Mouse (Mus musculus) embryonic facial prominence, embryonic 10.5 days (tissue): ENCODE data around the gene Ranbp10. TPM values are rescaled to one million over a fixed set of nuclear protein-coding genes. Genes with fewer than 3 reads are reported as not detected.

ENCODE experiments used
- DNase-seq: peaks from one replicate; pipeline ENCODE4 v3.0.0-alpha.2; 2017; ENCODE audit warnings: low spot score
- H3K27ac ChIP-seq: fragments of 300-500 bp; sonication (generic); replicated peaks from 2 replicates; pipeline ENCODE4 v1.5.1; 2016; ENCODE audit warnings: mild to moderate bottlenecking
- H3K27me3 ChIP-seq: fragments of 300-500 bp; sonication (generic); replicated peaks from 2 replicates; pipeline ENCODE4 v1.6.1; 2016; ENCODE audit warnings: low read depth, mild to moderate bottlenecking; ENCODE audit not compliant: poor library complexity, severe bottlenecking
- H3K36me3 ChIP-seq: fragments of 300-500 bp; sonication (generic); replicated peaks from 2 replicates; pipeline ENCODE4 v1.6.1; 2016; ENCODE audit warnings: mild to moderate bottlenecking, moderate library complexity
- H3K4me1 ChIP-seq: fragments of 300-500 bp; sonication (generic); 2 replicates; pipeline ENCODE4 v1.6.1; 2016
- H3K4me3 ChIP-seq: fragments of 300-500 bp; sonication (generic); 2 replicates; pipeline ENCODE4 v1.5.1; 2016; ENCODE audit warnings: mild to moderate bottlenecking, moderate library complexity
- H3K9me3 ChIP-seq: fragments of 300-500 bp; sonication (generic); 2 replicates; pipeline ENCODE4 v1.6.1; 2016; ENCODE audit warnings: mild to moderate bottlenecking
- WGBS: fragments of 180-500 bp; shearing (Covaris S2); methylation state at CpG from one replicate; pipeline ENCODE4 v1.1.7; 2016; 5-methylcytosine and 5-hydroxymethylcytosine counted together
- polyA plus RNA-seq: library from polyadenylated mRNA; unstranded; fragments of >200 nt; fragmentation: Nextera tagmentation; extraction: Ambion mirVana; gene quantifications from 2 replicates; pipeline ENCODE4 v1.2.1, GENCODE M21; 2016

Ranbp10 gene
- 11.4 and 12.1 TPM in 2 replicates for polyA plus RNA-seq

GRCm38 (mm10) chr8:105826861-105827848 lies at the start of gene Ranbp10, which contains the start of gene Tsnaxip1:
Gene Ranbp10, minus strand, starts transcription at chr8:105827350.
Gene Tsnaxip1, plus strand, starts transcription at chr8:105827731.
- H3K27ac ChIP-seq: peak within 1 kb of the TSS; percentile 91
- peak within 1 kb of the TSS; percentile 78 for H3K4me3 ChIP-seq
- DNase-seq: peak; percentile 96
- H3K36me3 ChIP-seq: peaks cover 37% of the 10 kb centered on the region
- no peaks in the 10 kb centered on the region for H3K27me3 ChIP-seq
- WGBS: under 1% methylated on average over 52 of the region's 52 CpGs
- peaks cover 20% of the 10 kb centered on the region for H3K4me1 ChIP-seq
- no peaks in the 10 kb centered on the region for H3K9me3 ChIP-seq

- H3K4me3 ChIP-seq: no peak overlapping the region
- no peaks in the 10 kb centered on the region for H3K27me3 ChIP-seq
- H3K4me1 ChIP-seq: no peaks in the 10 kb centered on the region
- peaks cover 95% of the 10 kb centered on the region for H3K36me3 ChIP-seq
- no peaks in the 10 kb centered on the region for H3K9me3 ChIP-seq
- DNase-seq: no peak
- WGBS: 91% methylated on average over 6 of the region's 6 CpGs
- no peak overlapping the region for H3K27ac ChIP-seq
These were observed 47.2 kb upstream of the Ranbp10 start for GRCm38 (mm10) chr8:105874301-105874700.

GRCm38 (mm10) chr8:105866364-105867029 lies 39.3 kb upstream of the Ranbp10 start:
- Histone ChIP-seq H3K4me1 (peaks cover 25% of the 10 kb centered on the region), H3K36me3 (peaks cover 92% of the 10 kb centered on the region), H3K4me3 (no peak overlapping the region), H3K27me3 (no peaks in the 10 kb centered on the region), H3K9me3 (no peaks in the 10 kb centered on the region), H3K27ac (no peak overlapping the region)
- no peak for DNase-seq
- 84% methylated on average over 6 of the region's 6 CpGs for WGBS

GRCm38 (mm10) chr8:105861951-105862350 lies 34.8 kb upstream of the Ranbp10 start:
- H3K4me3 ChIP-seq: peak overlapping the region; percentile 99
- H3K9me3 ChIP-seq: no peaks in the 10 kb centered on the region
- peak overlapping the region; percentile 99; the same call in 1 of the 2 replicates for H3K27ac ChIP-seq
- peaks cover 55% of the 10 kb centered on the region for H3K4me1 ChIP-seq
- peak; percentile 15 for DNase-seq
- peaks cover 66% of the 10 kb centered on the region for H3K36me3 ChIP-seq
- WGBS: 3% methylated on average over 1 of the region's 1 CpGs
- no peaks in the 10 kb centered on the region for H3K27me3 ChIP-seq

DNA sequence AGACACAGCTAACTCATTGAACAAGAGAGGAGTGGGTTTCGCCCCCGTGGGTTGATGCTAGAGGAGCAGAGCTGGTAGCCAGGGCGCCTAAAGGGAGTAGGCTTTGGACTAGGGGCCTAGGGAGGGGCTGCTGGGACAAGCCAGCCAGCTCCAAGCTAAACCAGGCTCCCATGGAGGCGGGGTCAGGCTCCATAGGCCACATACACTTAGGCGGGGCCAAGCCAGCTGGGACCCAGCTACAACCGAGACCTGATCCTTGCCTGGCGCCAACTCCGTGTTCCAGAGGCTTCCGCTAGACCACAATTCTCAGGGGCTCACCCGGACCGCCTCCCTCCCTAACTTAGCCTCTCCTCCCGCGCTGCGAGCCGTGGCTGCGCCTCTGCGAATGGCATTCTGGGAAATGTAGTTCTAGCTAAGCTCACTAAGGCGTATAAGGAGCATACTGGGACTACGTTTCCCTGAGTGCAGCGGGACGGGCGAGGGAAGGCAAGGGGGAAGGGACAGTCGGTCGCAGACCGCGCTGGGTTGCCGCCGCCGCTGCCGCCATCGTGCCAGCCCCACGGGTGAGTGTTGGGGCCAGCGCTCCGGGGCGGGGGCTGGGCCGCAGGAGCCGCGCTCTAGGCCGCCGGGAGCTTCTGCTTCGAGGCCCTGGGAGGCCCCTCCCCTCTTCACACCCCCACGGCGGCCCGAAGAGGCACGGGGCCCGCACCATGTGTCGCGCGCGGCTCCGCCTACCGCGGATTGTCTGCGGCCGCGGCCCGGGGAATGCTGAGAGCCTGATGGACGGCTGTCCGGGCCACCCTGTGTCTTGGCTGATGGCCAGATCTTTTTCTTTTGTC lies 33.2 kb upstream of the Ranbp10 start, which contains the start of gene Nutf2:
Gene Nutf2, plus strand, starts transcription at position 438 of the 839 bp plus-strand sequence.
- under 1% methylated on average over 59 of the region's 59 CpGs for WGBS
- Histone ChIP-seq H3K4me1 (peaks cover 71% of the 10 kb centered on the region), H3K27ac (peak within 1 kb of the TSS; percentile 99), H3K36me3 (peaks cover 51% of the 10 kb centered on the region), H3K27me3 (no peaks in the 10 kb centered on the region), H3K9me3 (no peaks in the 10 kb centered on the region), H3K4me3 (peak within 1 kb of the TSS; percentile 99)
- DNase-seq: peak; percentile 98

- no peak for DNase-seq
- H3K27me3 ChIP-seq: no peaks in the 10 kb centered on the region
- H3K4me3 ChIP-seq: peak overlapping the region; percentile 99; the same call in 1 of the 2 replicates
- H3K36me3 ChIP-seq: peaks cover 42% of the 10 kb centered on the region
- peaks cover 76% of the 10 kb centered on the region for H3K4me1 ChIP-seq
- no peaks in the 10 kb centered on the region for H3K9me3 ChIP-seq
- H3K27ac ChIP-seq: peak overlapping the region; percentile 99
- WGBS: 83% methylated on average over 5 of the region's 5 CpGs
These were observed 32.2 kb upstream of the Ranbp10 start for GRCm38 (mm10) chr8:105859314-105859713.

DNA sequence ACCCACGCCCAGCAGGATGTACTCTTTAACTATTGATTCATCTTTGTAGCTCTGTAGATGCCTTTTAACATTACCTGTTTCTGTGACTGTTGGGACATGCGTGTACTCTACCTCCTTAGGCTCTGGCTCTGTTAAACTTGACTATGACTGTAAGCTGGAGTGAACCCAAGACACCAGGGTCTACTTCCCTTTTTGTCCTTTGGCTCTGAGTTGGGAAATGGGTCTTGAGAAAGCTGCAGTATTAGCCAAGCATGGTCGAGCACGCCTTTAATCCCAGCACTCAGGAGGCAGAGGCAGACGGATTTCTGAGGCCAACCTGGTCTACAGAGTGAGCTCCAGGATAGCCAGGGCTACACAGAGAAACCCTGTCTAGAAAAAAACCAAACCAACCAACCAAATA lies 31.3 kb upstream of the Ranbp10 start:
- WGBS: 89% methylated on average over 5 of the region's 5 CpGs
- H3K4me3 ChIP-seq: peak overlapping the region; percentile 29; the same call in 1 of the 2 replicates
- DNase-seq: no peak
- no peaks in the 10 kb centered on the region for H3K27me3 ChIP-seq
- no peaks in the 10 kb centered on the region for H3K9me3 ChIP-seq
- H3K27ac ChIP-seq: no peak overlapping the region
- peaks cover 68% of the 10 kb centered on the region for H3K4me1 ChIP-seq
- H3K36me3 ChIP-seq: peaks cover 34% of the 10 kb centered on the region

DNA sequence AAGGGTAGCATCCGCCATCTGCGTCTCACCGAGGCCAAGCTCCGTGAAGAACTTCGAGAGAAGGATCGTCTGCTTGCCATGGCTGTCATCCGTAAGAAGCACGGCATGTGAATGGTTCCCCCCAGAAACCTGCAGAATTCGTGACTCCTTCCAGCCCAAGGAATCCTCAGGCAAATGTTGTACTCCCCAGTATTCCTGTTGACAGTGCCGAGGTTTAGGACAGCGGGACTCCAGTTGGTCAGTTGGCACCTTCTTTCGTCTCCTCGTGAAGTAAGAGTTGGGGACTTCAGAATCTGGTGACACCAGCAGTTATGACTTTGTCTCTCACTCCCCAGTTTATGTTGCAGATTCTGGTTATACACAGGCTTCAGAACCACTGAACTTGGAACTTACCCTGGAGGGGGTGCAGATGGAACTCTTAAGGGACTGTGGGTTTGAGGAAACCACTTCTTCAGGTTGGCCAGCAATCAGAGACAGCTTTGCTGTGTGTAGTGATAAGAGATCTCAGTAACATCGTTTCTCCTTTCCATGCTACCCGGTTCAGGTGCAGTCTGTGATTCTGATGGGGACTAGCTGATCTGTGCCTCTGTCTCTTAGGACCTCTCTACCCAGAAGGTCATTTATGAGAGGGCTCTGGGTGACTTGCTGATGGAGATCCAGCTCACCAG lies 29.2 kb upstream of the Ranbp10 start:
- peak overlapping the region; percentile 84 for H3K4me3 ChIP-seq
- no peaks in the 10 kb centered on the region for H3K9me3 ChIP-seq
- H3K36me3 ChIP-seq: peaks cover 20% of the 10 kb centered on the region
- no peak for DNase-seq
- no peaks in the 10 kb centered on the region for H3K27me3 ChIP-seq
- 30% methylated on average over 15 of the region's 15 CpGs for WGBS
- peaks cover 53% of the 10 kb centered on the region for H3K4me1 ChIP-seq
- peak overlapping the region; percentile 95 for H3K27ac ChIP-seq

DNA sequence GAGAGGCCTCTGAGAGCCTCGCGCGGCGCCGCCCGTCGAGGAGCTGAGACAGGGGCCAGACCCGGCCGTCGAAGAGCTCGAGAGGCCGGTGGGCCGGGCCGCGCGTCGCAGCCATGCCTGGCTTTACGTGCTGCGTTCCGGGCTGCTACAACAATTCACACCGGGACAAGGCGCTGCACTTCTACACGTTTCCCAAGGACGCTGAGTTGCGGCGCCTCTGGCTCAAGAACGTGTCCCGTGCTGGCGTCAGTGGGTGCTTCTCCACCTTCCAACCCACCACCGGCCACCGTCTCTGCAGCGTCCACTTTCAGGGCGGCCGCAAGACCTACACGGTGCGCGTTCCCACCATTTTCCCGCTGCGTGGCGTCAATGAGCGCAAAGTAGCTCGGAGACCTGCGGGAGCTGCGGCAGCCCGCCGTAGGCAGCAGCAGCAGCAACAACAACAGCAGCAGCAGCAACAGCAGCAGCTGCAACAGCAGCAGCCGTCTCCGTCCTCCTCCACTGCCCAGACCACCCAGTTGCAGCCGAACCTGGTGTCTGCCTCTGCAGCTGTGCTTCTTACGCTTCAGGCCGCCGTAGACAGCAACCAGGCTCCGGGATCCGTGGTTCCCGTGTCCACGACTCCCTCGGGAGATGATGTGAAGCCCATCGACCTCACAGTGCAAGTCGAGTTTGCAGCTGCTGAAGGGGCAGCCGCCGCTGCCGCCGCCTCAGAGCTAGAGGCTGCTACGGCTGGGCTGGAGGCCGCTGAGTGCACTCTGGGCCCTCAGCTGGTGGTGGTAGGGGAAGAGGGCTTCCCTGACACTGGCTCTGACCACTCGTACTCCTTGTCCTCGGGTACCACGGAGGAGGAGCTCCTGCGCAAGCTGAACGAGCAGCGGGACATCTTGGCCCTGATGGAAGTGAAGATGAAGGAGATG lies 28.4 kb upstream of the Ranbp10 start:
- peak; percentile 69 for DNase-seq
- under 1% methylated on average over 71 of the region's 71 CpGs for WGBS
- Histone ChIP-seq H3K4me1 (peaks cover 59% of the 10 kb centered on the region), H3K27ac (peak overlapping the region; percentile 95), H3K27me3 (no peaks in the 10 kb centered on the region), H3K9me3 (no peaks in the 10 kb centered on the region), H3K4me3 (peak overlapping the region; percentile 84), H3K36me3 (peaks cover 20% of the 10 kb centered on the region)

GRCm38 (mm10) chr8:105854715-105855216 lies 27.6 kb upstream of the Ranbp10 start, which contains the start of gene Thap11:
Gene Thap11, plus strand, starts transcription at chr8:105855132.
- peaks cover 57% of the 10 kb centered on the region for H3K4me1 ChIP-seq
- under 1% methylated on average over 43 of the region's 43 CpGs for WGBS
- peak; percentile 95 for DNase-seq
- peak within 1 kb of the TSS; percentile 84 for H3K4me3 ChIP-seq
- H3K9me3 ChIP-seq: no peaks in the 10 kb centered on the region
- H3K27me3 ChIP-seq: no peaks in the 10 kb centered on the region
- peaks cover 22% of the 10 kb centered on the region for H3K36me3 ChIP-seq
- H3K27ac ChIP-seq: peak within 1 kb of the TSS; percentile 95
